Mouse (Mus musculus): ENCODE measurements around the gene Limk2.

Gene Limk2

GRCm38 (mm10) chr11:3296056-3296455, 112.9 kb downstream of the Limk2 start:
- peak; percentile 78 for DNase-seq

GRCm38 (mm10) chr11:3294641-3295040, 114.3 kb downstream of the Limk2 start:
- DNase-seq, result peak; percentile 84
